Mouse (Mus musculus) spleen, adult 12 weeks (tissue): ENCODE measurements around the gene Icos.

Source experiments
- DNase-seq: peaks from one replicate; pipeline ENCODE4 v3.0.0; 2022; ENCODE audit warnings: low spot score

The Icos gene

GRCm38 (mm10) chr1:60977641-60978040 is at the start of gene Icos:
Icos (plus strand) TSS chr1:60977927.
- DNase-seq, result peak; percentile 11

- DNase-seq, result no peak
These were observed 48.7 kb upstream of the Icos start for GRCm38 (mm10) chr1:60929036-60929435.

- no peak for DNase-seq
These were observed 47.3 kb upstream of the Icos start for GRCm38 (mm10) chr1:60930397-60930796.

- no peak for DNase-seq
These were observed 41.7 kb upstream of the Icos start for GRCm38 (mm10) chr1:60935968-60936581.

- DNase-seq, result no peak
These were observed 40.6 kb upstream of the Icos start for GRCm38 (mm10) chr1:60936963-60937711.

- no peak for DNase-seq
These were observed 39.5 kb upstream of the Icos start for GRCm38 (mm10) chr1:60938256-60938655.

GRCm38 (mm10) chr1:60938974-60939373 is 38.8 kb upstream of the Icos start:
- DNase-seq, result no peak

- no peak for DNase-seq
These were observed 37.7 kb upstream of the Icos start for GRCm38 (mm10) chr1:60940023-60940422.

- no peak for DNase-seq
These were observed 37.1 kb upstream of the Icos start for GRCm38 (mm10) chr1:60940620-60941019.

GRCm38 (mm10) chr1:60941056-60942048 is 36.4 kb upstream of the Icos start:
- DNase-seq, result peak; percentile 15

GRCm38 (mm10) chr1:60942921-60943320 is 34.8 kb upstream of the Icos start:
- DNase-seq, result no peak

- DNase-seq, result no peak
These were observed 31.9 kb upstream of the Icos start for GRCm38 (mm10) chr1:60945633-60946401.

GRCm38 (mm10) chr1:60948112-60948511 is 29.6 kb upstream of the Icos start:
- DNase-seq, result no peak

- no peak for DNase-seq
These were observed 24.8 kb upstream of the Icos start for GRCm38 (mm10) chr1:60952958-60953357.

GRCm38 (mm10) chr1:60953686-60954085 is 24.0 kb upstream of the Icos start:
- DNase-seq, result no peak

GRCm38 (mm10) chr1:60954759-60955158 is 23.0 kb upstream of the Icos start:
- DNase-seq, result no peak

- no peak for DNase-seq
These were observed 22.5 kb upstream of the Icos start for GRCm38 (mm10) chr1:60955186-60955585.

- no peak for DNase-seq
These were observed 21.5 kb upstream of the Icos start for GRCm38 (mm10) chr1:60956196-60956595.

GRCm38 (mm10) chr1:60958287-60958686 is 19.4 kb upstream of the Icos start:
- DNase-seq, result no peak

- DNase-seq, result no peak
These were observed 18.5 kb upstream of the Icos start for GRCm38 (mm10) chr1:60959246-60959645.

GRCm38 (mm10) chr1:60960451-60960850 is 17.3 kb upstream of the Icos start:
- no peak for DNase-seq

- no peak for DNase-seq
These were observed 16.6 kb upstream of the Icos start for GRCm38 (mm10) chr1:60961080-60961479.
